ENCODE assay signal across 25 mouse cellular contexts in genomic region chr7:25611501-25611900, GRCm38 (mm10). TPM values are rescaled to one million over a fixed set of nuclear protein-coding genes. Genes with fewer than 3 reads are reported as not detected.
"Had no signal": no experiment of that assay in that cellular context is flagged by ENCODE, and none has a peak within 500 bp of the region (broad histone marks: within the 10 kb centered on the region; RNA-seq: fewer than 3 reads in every experiment).

No protein-coding gene starts in this region.

- H3K4me1 ChIP-seq: lung, embryonic 15.5 days; midbrain, embryonic 13.5 days; midbrain, embryonic 15.5 days; neural tube, embryonic 12.5 days; stomach, embryonic 15.5 days had no signal

- H3K27ac ChIP-seq: lung, embryonic 15.5 days; macrophage; midbrain, embryonic 13.5 days; midbrain, embryonic 15.5 days; neural tube, embryonic 12.5 days; stomach, embryonic 15.5 days; stomach, postnatal 0 days had no signal

- H3K4me2 ChIP-seq: lung, embryonic 15.5 days; midbrain, embryonic 11.5 days; midbrain, embryonic 13.5 days; midbrain, embryonic 15.5 days; neural tube, embryonic 12.5 days; stomach, embryonic 15.5 days had no signal

- H3K36me3 ChIP-seq: lung, embryonic 15.5 days; midbrain, embryonic 13.5 days; midbrain, embryonic 15.5 days; neural tube, embryonic 12.5 days; stomach, embryonic 15.5 days had no signal

- DNase-seq: lung, adult 2 months; lung, postnatal 14 days; lung, postnatal 36 days; right cerebral cortex, postnatal 14 days; thymus, adult 2 months; thymus, postnatal 25 days; thymus, postnatal 4 days had no signal

- ATAC-seq: lung, postnatal 0 days; midbrain, embryonic 13.5 days; midbrain, embryonic 15.5 days had no signal

- H3K27me3 ChIP-seq: lung, embryonic 15.5 days; megakaryocyte, embryonic 14.5 days; midbrain, embryonic 13.5 days; midbrain, embryonic 15.5 days; neural tube, embryonic 12.5 days; stomach, embryonic 15.5 days had no signal

- H3K9me3 ChIP-seq: lung, embryonic 15.5 days; megakaryocyte, embryonic 14.5 days; midbrain, embryonic 13.5 days; midbrain, embryonic 15.5 days; neural tube, embryonic 12.5 days; stomach, embryonic 15.5 days had no signal

- H3K4me3 ChIP-seq: lung, embryonic 15.5 days; megakaryocyte, embryonic 14.5 days; midbrain, embryonic 13.5 days; midbrain, embryonic 15.5 days; neural tube, embryonic 12.5 days; stomach, embryonic 15.5 days had no signal

- H3K9ac ChIP-seq: lung, embryonic 15.5 days; midbrain, embryonic 13.5 days; midbrain, embryonic 15.5 days; neural tube, embryonic 12.5 days; stomach, embryonic 15.5 days had no signal

RNA-seq across cellular contexts. Expression of gene Erich4, which starts 4.2 kb away (rescaled TPM):
- total RNA-seq: megakaryocyte progenitor cell, adult 5-6 weeks; midbrain, postnatal 0 days; monocyte, adult 5-6 weeks; neutrophil, adult 5-6 weeks had no signal
- polyA plus RNA-seq: lung, adult 2 months; lung, embryonic 15.5 days; lung, postnatal 0 days; macrophage; midbrain, embryonic 11.5 days; midbrain, embryonic 13.5 days; midbrain, embryonic 15.5 days; midbrain, postnatal 0 days; neural tube, embryonic 12.5 days; neural tube, embryonic 14.5 days; spleen, adult 2 months; stomach, postnatal 0 days; testis, adult 2 months; thymus, adult 2 months; urinary bladder, adult 2 months had no signal
